Mouse (Mus musculus) testis, postnatal 14 days (tissue): Measurements from ENCODE around the gene Arhgap24.
"Not testable (repeated sequence)": the region's sequence is repeated elsewhere in the genome, so short reads cannot be mapped to it uniquely, and the experiment has no call there.

ENCODE experiments used
- DNase-seq: peaks from one replicate; pipeline ENCODE4 v3.0.0; 2021; ENCODE audit warnings: low spot score

The Arhgap24 gene

GRCm38 (mm10) chr5:102898301-102898700, 417.1 kb downstream of the Arhgap24 start:
- DNase-seq, result no peak

- no peak for DNase-seq
Measured at GRCm38 (mm10) chr5:102899680-102900215, 418.6 kb downstream of the Arhgap24 start.

GRCm38 (mm10) chr5:102901176-102901575, 420.0 kb downstream of the Arhgap24 start:
- no peak for DNase-seq

GRCm38 (mm10) chr5:102903487-102903886, 422.3 kb downstream of the Arhgap24 start:
- DNase-seq, result no peak

- no peak for DNase-seq
Measured at GRCm38 (mm10) chr5:102904066-102904465, 422.9 kb downstream of the Arhgap24 start.

- no peak for DNase-seq
Measured at GRCm38 (mm10) chr5:102905441-102906211, 424.4 kb downstream of the Arhgap24 start.

- DNase-seq, result no peak
Measured at GRCm38 (mm10) chr5:102920199-102920598, 439.0 kb downstream of the Arhgap24 start.

- no peak for DNase-seq
Measured at GRCm38 (mm10) chr5:102926786-102927185, 445.6 kb downstream of the Arhgap24 start.

- no peak for DNase-seq
Measured at GRCm38 (mm10) chr5:102930161-102930560, 449.0 kb downstream of the Arhgap24 start.

- DNase-seq, result not testable (repeated sequence)
Measured at GRCm38 (mm10) chr5:102943864-102944630, 462.9 kb downstream of the Arhgap24 start.

GRCm38 (mm10) chr5:102946625-102947024, 465.4 kb downstream of the Arhgap24 start:
- no peak for DNase-seq

GRCm38 (mm10) chr5:102947061-102947711, 466.0 kb downstream of the Arhgap24 start:
- no peak for DNase-seq
